Mouse (Mus musculus) bone marrow, adult 2 months (tissue): ENCODE data around the gene Lct. TPM values are rescaled to one million over a fixed set of nuclear protein-coding genes. Genes with fewer than 3 reads are reported as not detected.
A peak's percentile ranks its signal among the peaks of the same experiment; 100 is the strongest.

ENCODE experiments used
- H3K27ac ChIP-seq: fragments of 200-500 bp; 2 replicates; pipeline ENCODE4 v1.5.1; 2012; ENCODE audit warnings: low read depth, mild to moderate bottlenecking, control low read depth, inconsistent platforms, low read length; ENCODE audit not compliant: control insufficient read depth, poor library complexity, insufficient read depth
- H3K4me1 ChIP-seq: fragments of 200-500 bp; 2 replicates; pipeline ENCODE4 v1.6.1; 2011; ENCODE audit warnings: low read length; ENCODE audit not compliant: control insufficient read depth, insufficient read depth
- H3K4me3 ChIP-seq: fragments of 200-500 bp; replicated peaks from 2 replicates; pipeline ENCODE3; 2011; ENCODE audit warnings: mild to moderate bottlenecking, low read depth, low read length, control low read depth; ENCODE audit not compliant: control insufficient read depth
- CTCF ChIP-seq: fragments of 200-500 bp; IDR thresholded peaks from 2 replicates; pipeline ENCODE4 v1.5.1; 2011; ENCODE audit warnings: low read length, control low read depth; ENCODE audit not compliant: control insufficient read depth, insufficient read depth
- POLR2A ChIP-seq: fragments of 200-500 bp; IDR thresholded peaks from 2 replicates; pipeline ENCODE4 v1.6.1; 2011; ENCODE audit warnings: low read depth, mild to moderate bottlenecking, control low read depth, low read length, borderline replicate concordance; ENCODE audit not compliant: control insufficient read depth
- WGBS: fragments of 180-500 bp; shearing (Covaris S2); methylation state at CpG from one replicate; pipeline ENCODE4 v1.1.7; 2018; 5-methylcytosine and 5-hydroxymethylcytosine counted together
- polyA plus RNA-seq: library from polyadenylated mRNA; stranded (reverse); fragments of >200 nt; gene quantifications from 2 replicates; pipeline ENCODE4 v1.2.4, GENCODE M21; 2011; ENCODE audit warnings: low replicate concordance; ENCODE audit not compliant: missing spikeins, insufficient read depth, insufficient read length

Gene Lct
- polyA plus RNA-seq, 1 experiment: 0.32 TPM

DNA sequence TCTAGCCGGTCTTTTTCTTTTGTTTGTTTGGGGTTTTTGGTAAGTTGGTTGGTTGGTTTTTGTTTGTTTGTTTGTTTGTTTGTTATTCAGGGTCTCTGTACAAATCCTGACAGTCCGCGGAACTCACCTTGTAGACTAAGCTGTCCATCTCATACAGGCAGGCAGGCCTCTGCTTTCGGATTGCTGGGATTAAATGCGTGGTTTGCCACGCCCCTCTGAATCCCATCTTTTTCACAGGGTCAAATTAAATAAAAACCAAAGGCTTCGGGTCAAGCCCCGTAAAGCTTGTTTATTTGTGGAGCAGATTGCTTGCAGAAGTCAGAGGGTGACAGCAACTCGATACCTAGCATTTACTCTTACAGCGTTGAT is 84.5 kb downstream of the Lct start, which contains the start of gene Ubxn4:
TSS of gene Ubxn4 (plus strand) at position 338 of the 369 bp plus-strand sequence.
- TF ChIP-seq CTCF: no peak
- no peak for TF ChIP-seq POLR2A
- H3K27ac ChIP-seq: peak within 1 kb of the TSS; percentile 84
- H3K4me3 ChIP-seq: peak within 1 kb of the TSS; percentile 88
- WGBS: 13% methylated on average over 10 of the region's 10 CpGs
- no peaks in the 10 kb centered on the region for H3K4me1 ChIP-seq

DNA sequence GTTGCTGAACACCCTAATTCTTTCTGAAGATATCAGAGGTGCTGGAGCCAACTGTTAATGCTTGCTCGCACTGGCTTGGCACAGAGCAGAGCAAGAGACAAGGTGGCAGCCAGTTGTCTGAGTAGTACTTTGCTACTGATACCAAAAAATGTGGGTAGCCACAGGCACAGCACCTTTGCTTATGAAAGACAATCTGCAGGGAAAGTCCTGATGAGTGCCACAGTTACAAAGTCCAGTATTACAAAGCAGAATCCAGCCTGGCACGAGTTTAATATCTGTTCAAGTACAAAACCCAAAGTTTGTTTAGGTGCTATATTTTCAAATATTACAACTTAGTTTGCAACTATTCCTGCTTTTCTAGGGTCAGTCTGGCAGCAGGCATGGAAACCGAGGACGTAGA is 92.9 kb downstream of the Lct start:
- Histone ChIP-seq H3K27ac (no peak overlapping the region), H3K4me1 (no peaks in the 10 kb centered on the region), H3K4me3 (no peak overlapping the region)
- WGBS: 93% methylated on average over 4 of the region's 4 CpGs
- TF ChIP-seq CTCF (no peak), POLR2A (no peak)

Other genes with a start within 250 kb of the Lct start
- gene Zranb3, start 225.3 kb downstream of the Lct start, polyA plus RNA-seq: 7.6 and 8.5 TPM in 2 replicates
- 39.3 and 46.2 TPM in 2 replicates for gene R3hdm1, start 225.0 kb downstream of the Lct start, polyA plus RNA-seq
- gene Ubxn4, start 84.4 kb downstream of the Lct start, polyA plus RNA-seq: 16.7 and 28.2 TPM in 2 replicates
- 68.7 and 72.1 TPM in 2 replicates for gene Mcm6, start 31.3 kb upstream of the Lct start, polyA plus RNA-seq
- gene Dars, start 89.0 kb upstream of the Lct start, polyA plus RNA-seq: 30.1 and 47.0 TPM in 2 replicates